Mouse (Mus musculus) erythroblast, embryonic 14.5 days (primary cell): ENCODE results near the gene Abhd10. TPM values are rescaled to one million over a fixed set of nuclear protein-coding genes. Genes with fewer than 3 reads are reported as not detected.

Experiments
- H3K27me3 ChIP-seq: 2 replicates; pipeline ENCODE4 v1.6.1; 2012; ENCODE audit warnings: inconsistent platforms; ENCODE audit not compliant: control insufficient read depth
- H3K36me3 ChIP-seq: 2 replicates; pipeline ENCODE4 v1.6.1; 2012; ENCODE audit warnings: mild to moderate bottlenecking, inconsistent platforms; ENCODE audit not compliant: control insufficient read depth
- H3K4me1 ChIP-seq: 2 replicates; pipeline ENCODE4 v1.6.1; 2012; ENCODE audit warnings: inconsistent platforms; ENCODE audit not compliant: control insufficient read depth
- H3K4me3 ChIP-seq: replicated peaks from 2 replicates; pipeline ENCODE3; 2012; ENCODE audit warnings: moderate library complexity, mild to moderate bottlenecking, inconsistent platforms
- H3K9me3 ChIP-seq: 2 replicates; pipeline ENCODE4 v1.6.1; 2012; ENCODE audit warnings: low read length, inconsistent platforms, mixed read lengths; ENCODE audit not compliant: control insufficient read depth
- GATA1 ChIP-seq: IDR thresholded peaks from 2 replicates; pipeline ENCODE4 v1.6.1; 2012; ENCODE audit warnings: low read length, inconsistent platforms, mixed read lengths
- TAL1 ChIP-seq: IDR thresholded peaks from 3 replicates; pipeline ENCODE4 v1.6.1; 2012; ENCODE audit warnings: low read length, inconsistent platforms, mixed read lengths
- polyA plus RNA-seq: library from polyadenylated mRNA; stranded (reverse); fragments of >175 nt; gene quantifications from 2 replicates; pipeline ENCODE4 v1.2.3, GENCODE M21; 2012

Gene Abhd10
- polyA plus RNA-seq, 1 experiment: 0.45 TPM

- Histone ChIP-seq H3K36me3 (no peaks in the 10 kb centered on the region; the same call in 1 of the 2 replicates), H3K27me3 (no peaks in the 10 kb centered on the region), H3K9me3 (no peaks in the 10 kb centered on the region), H3K4me1 (no peaks in the 10 kb centered on the region), H3K4me3 (no peak overlapping the region)
- TF ChIP-seq GATA1 (no peak), TAL1 (no peak)
Observed at GRCm38 (mm10) chr16:45767434-45767833, 24.7 kb upstream of the Abhd10 start.

- Histone ChIP-seq H3K27me3 (no peaks in the 10 kb centered on the region), H3K4me1 (no peaks in the 10 kb centered on the region), H3K9me3 (no peaks in the 10 kb centered on the region), H3K36me3 (no peaks in the 10 kb centered on the region; the same call in 1 of the 2 replicates), H3K4me3 (no peak overlapping the region)
- TF ChIP-seq TAL1 (no peak), GATA1 (no peak)
Observed at GRCm38 (mm10) chr16:45765801-45766494, 23.2 kb upstream of the Abhd10 start.

- Histone ChIP-seq H3K4me3 (no peak overlapping the region), H3K36me3 (no peaks in the 10 kb centered on the region), H3K9me3 (no peaks in the 10 kb centered on the region), H3K4me1 (no peaks in the 10 kb centered on the region), H3K27me3 (no peaks in the 10 kb centered on the region)
- TF ChIP-seq TAL1 (no peak), GATA1 (no peak)
Observed at GRCm38 (mm10) chr16:45765102-45765501, 22.3 kb upstream of the Abhd10 start.

- H3K36me3 ChIP-seq: no peaks in the 10 kb centered on the region; the same call in 1 of the 2 replicates
- H3K4me3 ChIP-seq: no peak overlapping the region
- TF ChIP-seq TAL1 (no peak), GATA1 (no peak)
- H3K9me3 ChIP-seq: no peaks in the 10 kb centered on the region
- H3K4me1 ChIP-seq: no peaks in the 10 kb centered on the region
- no peaks in the 10 kb centered on the region for H3K27me3 ChIP-seq
Observed at GRCm38 (mm10) chr16:45762859-45763505, 20.2 kb upstream of the Abhd10 start.

GRCm38 (mm10) chr16:45761425-45761824, 18.7 kb upstream of the Abhd10 start:
- H3K36me3 ChIP-seq: no peaks in the 10 kb centered on the region; the same call in 1 of the 2 replicates
- H3K4me1 ChIP-seq: no peaks in the 10 kb centered on the region
- TF ChIP-seq TAL1 (no peak), GATA1 (no peak)
- no peaks in the 10 kb centered on the region for H3K9me3 ChIP-seq
- H3K27me3 ChIP-seq: no peaks in the 10 kb centered on the region
- no peak overlapping the region for H3K4me3 ChIP-seq

- no peaks in the 10 kb centered on the region for H3K27me3 ChIP-seq
- TF ChIP-seq TAL1 (no peak), GATA1 (no peak)
- H3K4me1 ChIP-seq: no peaks in the 10 kb centered on the region
Observed at GRCm38 (mm10) chr16:45758726-45759269, 16.0 kb upstream of the Abhd10 start.

GRCm38 (mm10) chr16:45757421-45758078, 14.8 kb upstream of the Abhd10 start:
- H3K9me3 ChIP-seq: no peaks in the 10 kb centered on the region
- H3K4me1 ChIP-seq: no peaks in the 10 kb centered on the region
- TF ChIP-seq TAL1: no peak
- no peak for TF ChIP-seq GATA1
- H3K27me3 ChIP-seq: no peaks in the 10 kb centered on the region
- no peaks in the 10 kb centered on the region; the same call in 1 of the 2 replicates for H3K36me3 ChIP-seq
- no peak overlapping the region for H3K4me3 ChIP-seq

More at GRCm38 (mm10) chr16:45758726-45759269, 16.0 kb upstream of the Abhd10 start:
- no peaks in the 10 kb centered on the region for H3K9me3 ChIP-seq
- no peaks in the 10 kb centered on the region; the same call in 1 of the 2 replicates for H3K36me3 ChIP-seq
- no peak overlapping the region for H3K4me3 ChIP-seq

- TF ChIP-seq TAL1 (no peak), GATA1 (no peak)
- Histone ChIP-seq H3K36me3 (no peaks in the 10 kb centered on the region; the same call in 1 of the 2 replicates), H3K4me1 (no peaks in the 10 kb centered on the region), H3K9me3 (no peaks in the 10 kb centered on the region), H3K4me3 (no peak overlapping the region), H3K27me3 (no peaks in the 10 kb centered on the region)
Observed at GRCm38 (mm10) chr16:45756855-45757254, 14.1 kb upstream of the Abhd10 start.

- Histone ChIP-seq H3K27me3 (no peaks in the 10 kb centered on the region), H3K36me3 (peaks cover 7% of the 10 kb centered on the region), H3K4me1 (peaks cover 13% of the 10 kb centered on the region), H3K9me3 (no peaks in the 10 kb centered on the region), H3K4me3 (peak overlapping the region; percentile 93)
- TF ChIP-seq GATA1 (no peak), TAL1 (no peak)
Observed at GRCm38 (mm10) chr16:45743591-45744144, 913 bp upstream of the Abhd10 start.
